Mouse (Mus musculus) thymus, adult 2 months (tissue): Measurements from ENCODE around the gene Dnph1.

Experiments
- CTCF ChIP-seq: fragments of 200-500 bp; IDR thresholded peaks from 2 replicates; pipeline ENCODE4 v1.5.1; 2012; ENCODE audit warnings: mild to moderate bottlenecking, control low read depth, low read length, moderate library complexity, borderline replicate concordance; ENCODE audit not compliant: control insufficient read depth, poor library complexity, insufficient read depth; ENCODE audit errors: extremely low read depth
- POLR2A ChIP-seq: fragments of 200-500 bp; IDR thresholded peaks from 2 replicates; pipeline ENCODE4 v1.6.1; 2012; ENCODE audit warnings: mild to moderate bottlenecking, low read length, control low read depth, moderate library complexity; ENCODE audit not compliant: control insufficient read depth, poor library complexity, insufficient read depth; ENCODE audit errors: extremely low read depth

DNA sequence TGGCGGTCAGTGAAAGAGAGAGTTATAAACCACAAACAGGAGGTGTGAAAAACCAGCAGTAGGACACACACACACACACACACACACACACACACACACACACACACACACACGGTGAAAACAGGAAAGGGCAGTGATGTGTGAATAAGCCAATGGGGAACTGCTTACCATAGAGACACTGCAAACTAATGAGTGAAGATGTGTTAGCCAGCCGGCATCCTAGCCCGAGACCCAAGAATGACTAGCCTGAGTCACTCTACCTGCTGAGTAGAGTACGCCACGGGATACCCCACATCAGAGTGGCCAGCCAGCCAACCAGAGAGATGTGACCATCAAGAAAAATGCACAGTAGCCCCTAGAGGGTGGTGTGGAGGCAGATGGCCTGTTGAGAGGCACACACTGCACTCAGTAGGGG, 12.0 kb upstream of the Dnph1 start:
- TF ChIP-seq CTCF = no peak
- no peak for TF ChIP-seq POLR2A
